Mouse (Mus musculus) cortical plate, adult 2 months (tissue): ENCODE results near the gene Mosmo.

Experiments used
- CTCF ChIP-seq: fragments of 200-500 bp; IDR thresholded peaks from 2 replicates; pipeline ENCODE4 v1.5.1; 2011; ENCODE audit warnings: mild to moderate bottlenecking, control low read depth, low read length; ENCODE audit not compliant: insufficient read depth; ENCODE audit errors: extremely low read depth
- POLR2A ChIP-seq: fragments of 200-500 bp; IDR thresholded peaks from 2 replicates; pipeline ENCODE4 v1.6.1; 2011; ENCODE audit warnings: mild to moderate bottlenecking, low read length, control low read depth; ENCODE audit not compliant: insufficient read depth; ENCODE audit errors: extremely low read depth

DNA sequence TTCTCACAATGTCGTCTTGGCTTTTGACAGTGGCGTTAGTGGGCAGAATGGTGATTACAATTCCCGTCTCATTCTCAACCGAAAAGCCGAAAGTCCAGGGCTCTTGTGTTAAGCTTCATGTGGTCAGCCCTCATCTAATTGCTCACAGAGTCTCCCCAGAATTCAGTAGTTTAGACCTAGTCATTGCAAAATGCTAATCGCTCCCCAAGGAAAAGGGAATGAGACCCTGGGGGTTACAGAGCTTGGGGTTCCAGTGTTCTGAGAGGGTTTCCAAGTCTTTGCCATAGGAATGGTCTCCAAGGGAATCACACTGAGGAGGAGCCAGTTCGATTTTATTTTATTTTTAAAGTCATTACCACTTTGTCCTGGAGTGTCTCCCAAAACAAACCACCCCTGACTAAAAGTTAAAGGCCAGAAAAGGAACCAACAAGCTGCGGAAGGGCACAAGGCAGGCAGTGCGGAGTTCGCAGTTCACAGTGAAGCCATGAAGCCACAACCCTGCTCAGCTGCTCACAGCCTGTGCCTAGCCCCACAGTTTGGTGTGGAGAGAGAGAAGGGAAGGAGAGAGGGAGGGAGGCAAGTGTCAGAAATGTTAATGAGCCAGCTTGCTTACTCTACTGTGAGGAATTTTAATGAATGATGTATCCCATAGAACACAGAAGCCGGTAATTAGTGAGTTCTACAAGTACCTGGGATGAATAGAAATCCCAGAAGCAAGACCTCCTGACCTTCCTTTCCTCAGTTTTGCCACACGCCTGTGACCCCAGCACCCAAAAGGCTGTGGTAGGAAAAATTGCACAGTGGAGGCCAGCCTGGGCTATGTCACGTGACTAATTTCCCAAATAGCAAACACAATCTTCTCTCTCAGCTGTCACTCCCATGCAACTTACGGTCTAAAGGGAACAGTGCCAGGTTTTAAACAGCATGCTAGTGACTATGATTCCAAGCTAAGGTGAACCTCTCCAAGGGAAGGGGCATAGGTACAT is 66.2 kb downstream of the Mosmo start:
- TF ChIP-seq CTCF (no peak), POLR2A (no peak)
